Mouse (Mus musculus) liver, adult 2 months (tissue): Measurements from ENCODE around the gene Auts2.
A peak's percentile ranks its signal among the peaks of the same experiment; 100 is the strongest.

Experiments
- CTCF ChIP-seq: fragments of 200-500 bp; IDR thresholded peaks from 2 replicates; pipeline ENCODE4 v1.5.1; 2011; ENCODE audit warnings: low read depth, low read length, control low read depth
- POLR2A ChIP-seq: fragments of 200-500 bp; IDR thresholded peaks from 2 replicates; pipeline ENCODE4 v1.6.1; 2011; ENCODE audit warnings: low read length, control low read depth; ENCODE audit not compliant: insufficient read depth; ENCODE audit errors: extremely low read depth

DNA sequence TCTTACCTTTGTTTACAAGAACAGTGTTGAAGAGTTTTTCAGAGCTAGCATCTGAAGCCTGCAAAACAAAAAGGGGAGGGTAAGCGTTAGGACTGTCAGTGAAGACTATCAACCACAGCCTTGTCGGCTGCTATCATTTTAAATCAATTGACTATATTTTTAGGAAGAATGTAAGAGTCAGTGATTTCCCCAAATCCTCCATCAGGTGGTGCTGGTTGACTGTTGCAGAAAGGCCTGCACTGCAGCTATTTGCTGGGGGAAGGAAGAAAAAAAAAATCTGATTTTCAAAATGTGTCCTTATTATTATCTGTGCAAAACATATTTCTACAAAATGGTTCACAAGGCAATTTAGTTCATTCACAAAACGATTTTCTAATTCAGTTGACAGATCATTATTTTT is 1009.3 kb downstream of the Auts2 start:
- TF ChIP-seq CTCF (peak; percentile 54), POLR2A (no peak)
